Mouse (Mus musculus) embryo, embryonic 9.5 days (tissue): ENCODE results near the gene Prdm4.
A peak's percentile ranks its signal among the peaks of the same experiment; 100 is the strongest.

Experiments
- DNase-seq: peaks from one replicate; pipeline ENCODE4 v3.0.0-alpha.2; 2017; ENCODE audit errors: extremely low spot score

Gene Prdm4

DNA sequence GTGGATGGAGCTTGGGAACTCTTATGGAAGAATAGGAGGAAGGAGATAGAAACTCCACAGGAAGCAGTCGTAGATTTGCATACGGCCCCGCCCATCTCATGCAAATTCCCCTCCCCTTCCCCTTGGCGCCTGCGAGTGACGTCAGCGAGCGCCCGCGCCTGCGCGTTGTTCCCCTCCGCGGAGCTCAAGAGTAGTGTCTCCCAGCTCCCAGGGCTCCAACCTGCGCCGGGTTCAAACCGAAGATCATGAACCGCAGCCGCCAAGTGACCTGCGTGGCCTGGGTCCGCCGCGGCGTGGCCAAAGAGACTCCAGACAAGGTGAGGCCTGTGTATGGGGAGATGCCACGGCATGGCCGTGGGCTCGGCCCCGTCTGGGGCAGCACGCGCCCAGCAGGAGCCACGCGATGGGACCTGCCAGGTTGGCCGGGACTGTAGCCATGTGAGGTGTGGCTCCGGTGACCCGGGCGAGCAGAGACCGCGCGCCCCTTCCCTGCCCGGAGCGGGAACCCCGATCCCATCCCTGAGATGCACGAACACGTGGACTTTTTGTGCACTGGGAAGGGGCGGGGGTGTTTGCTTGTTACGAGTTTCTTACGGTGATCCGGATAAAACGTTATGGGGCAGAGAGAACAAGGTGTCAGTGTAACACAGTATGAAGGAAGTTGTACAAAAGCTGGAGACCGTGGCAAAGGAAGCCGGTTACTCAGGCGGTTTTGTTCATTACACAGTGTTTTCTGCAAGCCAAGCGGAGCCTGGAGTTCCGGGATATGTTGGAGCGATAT, 45.1 kb downstream of the Prdm4 start:
- DNase-seq = peak; percentile 93

DNA sequence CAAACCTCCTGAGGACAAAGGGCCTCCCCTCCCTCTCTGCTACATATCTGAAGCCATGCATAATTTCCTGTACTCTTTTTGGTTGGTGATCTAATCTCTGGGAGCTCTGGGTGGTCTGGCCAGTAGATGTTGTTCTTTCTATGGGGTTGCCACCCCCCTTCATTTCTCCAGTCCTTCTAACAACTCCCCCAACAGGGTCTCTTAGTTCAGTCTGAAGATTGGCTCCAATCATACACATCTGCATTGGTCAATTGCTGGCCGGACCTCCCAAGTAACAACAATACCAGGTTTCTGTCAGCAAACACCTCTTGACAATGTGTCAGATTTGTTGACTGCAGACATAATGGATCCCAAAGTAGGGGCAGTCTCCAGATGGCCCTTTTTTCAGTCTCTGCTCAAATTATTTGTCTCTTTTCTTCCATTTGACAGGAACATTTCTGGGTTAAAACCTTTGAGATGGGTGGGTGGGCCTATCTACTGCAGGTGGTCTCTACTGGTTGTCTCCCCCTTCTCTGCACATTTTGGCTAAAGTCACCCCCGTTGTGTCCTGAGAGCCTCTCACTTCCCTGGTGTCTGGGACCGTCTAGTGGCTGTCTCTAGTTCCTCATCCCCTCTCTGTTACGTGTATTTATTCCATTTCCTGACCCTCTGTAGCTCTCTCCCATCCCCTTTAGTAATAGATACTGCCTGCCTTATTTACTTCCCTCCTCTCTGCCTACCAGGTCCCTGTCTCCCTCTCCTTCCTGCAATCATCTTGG, 70.7 kb downstream of the Prdm4 start:
- no peak for DNase-seq
